Mouse (Mus musculus) megakaryocyte progenitor cell, adult 5-6 weeks (primary cell): ENCODE data around the gene Olfr1313. TPM values are rescaled to one million over a fixed set of nuclear protein-coding genes. Genes with fewer than 3 reads are reported as not detected.
"Not testable (repeated sequence)": the region's sequence is repeated elsewhere in the genome, so short reads cannot be mapped to it uniquely, and the experiment has no call there.

ENCODE experiments used
- ATAC-seq: replicated peaks from 2 replicates; pipeline ENCODE4 v1.8.0; 2016; ENCODE audit warnings: mild to moderate bottlenecking, moderate TSS enrichment, inconsistent platforms; ENCODE audit not compliant: poor library complexity
- total RNA-seq, 2 experiments: library from RNA; stranded (forward) in 1 of 2; stranded (reverse) in 1 of 2; fragments of 157-497, 149-512 nt in 1 of 2; fragments of 200-1000 nt in 1 of 2; gene quantifications; 2 replicates each; pipeline versions ENCODE4 v1.2.3 to v1.2.4; 2015 to 2017

Gene Olfr1313
- total RNA-seq (2015) (not detected in 2 replicates), total RNA-seq (2017) (not detected in 2 replicates)

DNA sequence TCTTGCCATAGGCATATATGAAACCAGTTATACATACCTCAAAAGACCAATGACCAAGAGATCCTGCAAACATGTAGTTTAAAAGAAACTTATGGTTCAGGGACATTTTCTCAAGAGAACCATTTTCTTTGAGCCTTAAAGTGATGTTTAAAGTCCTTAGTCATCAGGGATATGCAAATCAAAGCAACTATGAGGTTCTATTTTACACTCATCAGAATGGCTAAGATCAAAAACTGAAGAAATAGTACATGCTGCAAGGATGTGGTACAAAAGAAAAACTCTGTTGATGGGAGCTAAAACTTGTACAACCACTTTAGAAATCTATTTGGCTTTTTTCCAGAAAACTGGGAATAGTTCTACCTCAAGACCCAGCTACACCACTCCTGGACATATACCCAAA is at the start of gene Olfr1313:
TSS of gene Olfr1313 (minus strand) at position 101 of the 400 bp plus-strand sequence.
- ATAC-seq = no peak

DNA sequence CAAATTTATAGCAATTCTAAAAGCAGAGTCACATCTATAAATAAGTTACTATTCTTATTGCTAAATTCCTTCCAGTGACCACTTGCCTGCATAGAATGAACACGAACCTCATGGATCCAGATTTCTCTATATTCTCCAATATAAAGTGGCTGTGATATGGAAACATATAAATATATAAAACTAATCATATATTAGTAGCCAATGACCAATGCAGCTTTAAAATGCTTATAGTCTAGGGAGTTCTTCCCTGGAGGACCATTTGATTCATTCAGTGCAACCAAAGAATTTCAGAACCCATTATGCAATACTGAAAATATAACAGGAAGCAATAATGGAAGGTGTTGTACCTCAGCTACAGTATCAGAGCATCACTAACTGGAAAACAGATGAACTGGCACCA is 37.7 kb upstream of the Olfr1313 start, which contains the start of gene Olfr1315-ps1:
TSS of gene Olfr1315-ps1 (minus strand) at position 101 of the 400 bp plus-strand sequence.
- ATAC-seq = no peak

DNA sequence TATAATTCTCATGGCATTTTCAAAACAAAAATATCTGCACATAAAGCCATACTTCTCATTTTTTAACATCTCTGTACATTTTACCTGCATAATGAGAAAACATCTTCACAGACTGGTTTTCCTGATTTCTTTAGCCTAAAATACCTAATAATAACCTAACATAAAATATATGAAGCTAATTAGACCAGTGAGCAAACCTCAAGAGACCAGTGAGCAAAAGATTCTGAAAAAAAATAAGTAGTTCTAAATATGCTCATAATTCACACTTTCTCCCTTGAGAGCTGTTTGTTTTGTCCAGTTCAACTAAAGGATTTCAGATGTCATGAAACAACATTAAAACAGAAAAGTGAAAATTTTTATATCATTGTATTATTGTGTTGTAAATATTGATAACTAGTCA is 19.0 kb upstream of the Olfr1313 start, which contains the start of gene Olfr1314:
TSS of gene Olfr1314 (minus strand) at position 101 of the 400 bp plus-strand sequence.
- no peak for ATAC-seq

DNA sequence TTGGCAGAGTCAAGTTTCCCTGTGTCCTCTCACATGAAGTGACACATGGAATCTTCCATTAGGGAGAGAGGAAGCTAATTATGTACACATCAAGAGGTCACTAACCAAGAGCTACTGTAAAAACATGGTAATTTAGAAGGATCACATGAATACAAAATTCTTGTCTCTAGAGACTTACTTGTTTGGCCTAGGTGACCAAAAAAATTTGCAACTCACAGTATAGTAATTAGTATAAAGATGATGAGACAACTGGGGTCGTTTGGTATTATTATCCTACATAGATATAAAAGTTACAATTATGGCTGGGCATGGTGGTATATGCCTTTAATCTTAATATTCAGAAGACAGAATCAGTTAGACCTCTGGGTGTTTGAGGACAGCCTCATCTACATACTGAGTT is 27.5 kb downstream of the Olfr1313 start, which contains the start of gene Olfr1312:
TSS of gene Olfr1312 (minus strand) at position 101 of the 400 bp plus-strand sequence.
- no peak for ATAC-seq

DNA sequence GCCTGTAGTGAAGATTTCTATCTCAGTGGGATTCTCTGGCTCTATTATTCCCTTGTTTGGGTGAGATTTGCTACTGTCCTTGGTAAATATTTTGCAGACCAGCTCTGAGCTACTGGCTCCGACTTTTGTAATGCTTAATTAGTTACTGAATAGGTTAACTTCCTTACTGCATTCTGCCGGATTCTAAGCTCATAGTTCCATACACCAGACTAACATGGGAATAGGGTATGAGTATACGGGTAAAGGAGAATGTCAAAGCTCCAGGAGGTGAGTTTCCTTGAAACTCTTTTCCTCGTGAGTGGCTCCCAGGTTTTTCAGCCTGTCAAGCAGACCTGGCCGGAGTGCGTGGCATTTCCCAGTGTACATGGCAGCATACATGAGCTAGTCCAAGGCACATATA is 50.7 kb downstream of the Olfr1313 start:
- ATAC-seq = not testable (repeated sequence)

DNA sequence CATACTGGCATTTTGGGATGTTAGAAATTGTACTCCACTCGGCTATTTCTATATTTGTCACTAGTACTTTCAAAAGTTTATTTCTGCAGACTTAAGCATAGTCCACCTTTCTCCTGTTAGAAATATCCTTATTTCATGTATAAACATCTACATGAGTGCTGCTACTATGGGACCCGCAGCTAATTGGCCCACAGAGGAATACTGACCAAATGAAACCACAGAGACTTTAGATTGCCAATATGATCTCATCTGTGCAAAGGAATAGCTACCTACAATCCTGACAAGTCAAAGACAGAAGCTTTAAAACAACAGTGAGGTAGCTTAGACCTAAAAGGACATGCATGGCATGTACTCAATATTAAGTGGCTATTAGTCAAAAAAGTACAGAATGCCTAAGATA is 53.3 kb downstream of the Olfr1313 start, which contains the start of gene Olfr1311:
TSS of gene Olfr1311 (minus strand) at position 101 of the 400 bp plus-strand sequence.
- ATAC-seq = no peak

Other genes with a start within 250 kb of the Olfr1313 start
- not detected in 2 replicates for gene Olfr1305, start 200.7 kb downstream of the Olfr1313 start, total RNA-seq (2015)
- gene Olfr1305, start 200.7 kb downstream of the Olfr1313 start, total RNA-seq (2017) = not detected in 2 replicates
- gene Olfr1306, start 161.6 kb downstream of the Olfr1313 start, total RNA-seq (2015) = not detected in 2 replicates
- gene Olfr1306, start 161.6 kb downstream of the Olfr1313 start, total RNA-seq (2017) = not detected in 2 replicates
- gene Olfr1307, start 128.4 kb downstream of the Olfr1313 start, total RNA-seq (2015) = not detected in 2 replicates
- gene Olfr1307, start 128.4 kb downstream of the Olfr1313 start, total RNA-seq (2017) = 0.03 TPM in 1 of 2 replicates, not detected in the other
- not detected in 2 replicates for gene Olfr1308, start 112.9 kb downstream of the Olfr1313 start, total RNA-seq (2015)
- not detected in 2 replicates for gene Olfr1308, start 112.9 kb downstream of the Olfr1313 start, total RNA-seq (2017)
- not detected in 2 replicates for gene Olfr1309, start 87.6 kb downstream of the Olfr1313 start, total RNA-seq (2015)
- gene Olfr1309, start 87.6 kb downstream of the Olfr1313 start, total RNA-seq (2017) = not detected in 2 replicates
- gene Olfr1310, start 65.1 kb downstream of the Olfr1313 start, total RNA-seq (2015) = not detected in 2 replicates
- not detected in 2 replicates for gene Olfr1310, start 65.1 kb downstream of the Olfr1313 start, total RNA-seq (2017)
- gene Olfr1311, start 53.4 kb downstream of the Olfr1313 start, total RNA-seq (2015) = not detected in 2 replicates
- not detected in 2 replicates for gene Olfr1311, start 53.4 kb downstream of the Olfr1313 start, total RNA-seq (2017)
- gene Olfr1312, start 27.6 kb downstream of the Olfr1313 start, total RNA-seq (2015) = not detected in 2 replicates
- gene Olfr1312, start 27.6 kb downstream of the Olfr1313 start, total RNA-seq (2017) = not detected in 2 replicates
- gene Olfr1314, start 18.9 kb upstream of the Olfr1313 start, total RNA-seq (2015) = not detected in 2 replicates
- not detected in 2 replicates for gene Olfr1314, start 18.9 kb upstream of the Olfr1313 start, total RNA-seq (2017)
- gene Olfr1315-ps1, start 37.6 kb upstream of the Olfr1313 start, total RNA-seq (2015) = not detected in 2 replicates
- not detected in 2 replicates for gene Olfr1315-ps1, start 37.6 kb upstream of the Olfr1313 start, total RNA-seq (2017)
- not detected in 2 replicates for gene Olfr1316, start 57.1 kb upstream of the Olfr1313 start, total RNA-seq (2015)
- not detected in 2 replicates for gene Olfr1316, start 57.1 kb upstream of the Olfr1313 start, total RNA-seq (2017)
- not detected in 2 replicates for gene Olfr1317, start 62.5 kb upstream of the Olfr1313 start, total RNA-seq (2015)
- not detected in 2 replicates for gene Olfr1317, start 62.5 kb upstream of the Olfr1313 start, total RNA-seq (2017)
- not detected in 2 replicates for gene Olfr1318, start 76.4 kb upstream of the Olfr1313 start, total RNA-seq (2015)
- gene Olfr1318, start 76.4 kb upstream of the Olfr1313 start, total RNA-seq (2017) = not detected in 2 replicates
- 20.5 and 25.2 TPM in 2 replicates for gene Lpcat4, start 161.6 kb upstream of the Olfr1313 start, total RNA-seq (2015)
- gene Lpcat4, start 161.6 kb upstream of the Olfr1313 start, total RNA-seq (2017) = 7.8 and 8.5 TPM in 2 replicates
- not detected in 2 replicates for gene Nutm1, start 181.4 kb upstream of the Olfr1313 start, total RNA-seq (2015)
- gene Nutm1, start 181.4 kb upstream of the Olfr1313 start, total RNA-seq (2017) = not detected in 2 replicates
- gene Nop10, start 184.1 kb upstream of the Olfr1313 start, total RNA-seq (2015) = 153 and 154 TPM in 2 replicates
- 182 and 256 TPM in 2 replicates for gene Nop10, start 184.1 kb upstream of the Olfr1313 start, total RNA-seq (2017)
- gene Slc12a6, start 188.0 kb upstream of the Olfr1313 start, total RNA-seq (2015) = 55.6 and 71.4 TPM in 2 replicates
- 50.6 and 58.6 TPM in 2 replicates for gene Slc12a6, start 188.0 kb upstream of the Olfr1313 start, total RNA-seq (2017)
- 0.17 TPM in 1 of 2 replicates, not detected in the other for gene Gm21985, start 188.5 kb upstream of the Olfr1313 start, total RNA-seq (2015)
- 0.57 and 1.3 TPM in 2 replicates for gene Gm21985, start 188.5 kb upstream of the Olfr1313 start, total RNA-seq (2017)